Mouse (Mus musculus) small intestine, adult 2 months (tissue): ENCODE results near the gene Gpr143. TPM values are rescaled to one million over a fixed set of nuclear protein-coding genes. Genes with fewer than 3 reads are reported as not detected.

Experiments used
- H3K27ac ChIP-seq: fragments of 200-500 bp; 2 replicates; pipeline ENCODE4 v1.5.1; 2012; ENCODE audit warnings: low read depth, low read length, control low read depth, inconsistent platforms; ENCODE audit not compliant: insufficient read depth
- H3K27me3 ChIP-seq: fragments of 200-500 bp; 2 replicates; pipeline ENCODE4 v1.6.1; 2012; ENCODE audit warnings: mild to moderate bottlenecking, moderate library complexity, low read length, inconsistent platforms; ENCODE audit not compliant: control insufficient read depth, insufficient read depth
- H3K36me3 ChIP-seq: fragments of 200-500 bp; 2 replicates; pipeline ENCODE4 v1.6.1; 2012; ENCODE audit warnings: mild to moderate bottlenecking, low read length, control low read depth, inconsistent platforms; ENCODE audit not compliant: control insufficient read depth, insufficient read depth
- H3K4me1 ChIP-seq: fragments of 200-500 bp; 2 replicates; pipeline ENCODE4 v1.6.1; 2012; ENCODE audit warnings: low read length, inconsistent platforms, mixed read lengths; ENCODE audit not compliant: control insufficient read depth, insufficient read depth, insufficient read length
- H3K4me3 ChIP-seq: fragments of 200-500 bp; 2 replicates; pipeline ENCODE4 v1.5.1; 2012; ENCODE audit warnings: low read depth, mild to moderate bottlenecking, control low read depth, inconsistent platforms, low read length, moderate library complexity
- CTCF ChIP-seq: fragments of 200-500 bp; IDR thresholded peaks from 2 replicates; pipeline ENCODE4 v1.5.1; 2012; ENCODE audit warnings: low read depth, mild to moderate bottlenecking, control low read depth, inconsistent platforms, low read length, moderate library complexity, mixed read lengths; ENCODE audit not compliant: insufficient replicate concordance, insufficient read length; ENCODE audit errors: extremely low read depth
- POLR2A ChIP-seq: fragments of 200-500 bp; IDR thresholded peaks from 2 replicates; pipeline ENCODE4 v1.6.1; 2012; ENCODE audit warnings: low read depth, mild to moderate bottlenecking, control low read depth, inconsistent platforms, low read length, moderate library complexity
- WGBS: fragments of 180-500 bp; shearing (Covaris S2); methylation state at CpG from one replicate; pipeline ENCODE4 v1.1.7; 2018; 5-methylcytosine and 5-hydroxymethylcytosine counted together
- polyA plus RNA-seq: library from polyadenylated mRNA; depleted of rRNA; stranded (reverse); fragments of >200 nt; gene quantifications from 2 replicates; pipeline ENCODE4 v1.2.3, GENCODE M21; 2012; rRNA removed

Gpr143 gene
- polyA plus RNA-seq, result not detected in 2 replicates

DNA sequence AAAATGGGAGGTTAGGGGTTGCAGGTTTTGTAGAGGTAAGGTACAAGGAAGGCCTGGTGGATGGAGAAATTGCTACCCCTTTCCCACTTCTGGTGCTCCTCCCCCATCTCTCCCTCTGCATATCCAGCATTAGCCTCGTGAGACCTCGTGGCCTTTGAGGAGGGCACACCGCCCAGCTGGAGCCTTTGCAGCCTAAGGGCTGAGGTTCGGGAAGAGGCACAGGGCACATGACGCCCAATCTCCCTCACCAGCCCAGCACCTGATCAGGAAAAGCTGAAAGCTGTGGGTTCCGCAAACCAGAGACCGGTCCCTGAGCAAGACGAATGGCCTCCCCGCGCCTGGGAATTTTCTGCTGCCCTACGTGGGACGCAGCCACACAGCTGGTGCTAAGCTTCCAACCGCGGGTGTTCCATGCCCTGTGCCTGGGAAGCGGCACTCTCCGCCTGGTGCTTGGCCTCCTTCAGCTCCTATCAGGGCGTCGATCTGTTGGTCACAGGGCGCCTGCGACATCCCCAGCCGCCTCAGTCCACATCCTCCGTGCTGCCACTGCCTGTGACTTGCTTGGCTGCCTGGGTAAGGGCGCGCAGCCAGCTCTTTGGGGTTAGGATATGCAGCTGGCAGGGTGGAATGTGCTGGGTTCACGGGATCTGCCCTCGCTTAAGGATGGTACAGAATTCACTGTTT, at the start of gene Gpr143:
TSS of gene Gpr143 (plus strand) at position 202 of the 684 bp plus-strand sequence.
- 14% methylated on average over 26 of the region's 26 CpGs for WGBS
- no peaks in the 10 kb centered on the region for H3K36me3 ChIP-seq
- H3K4me1 ChIP-seq, result no peaks in the 10 kb centered on the region
- TF ChIP-seq CTCF (no peak), POLR2A (no peak)
- H3K4me3 ChIP-seq, result no peak within 1 kb of the TSS
- no peaks in the 10 kb centered on the region for H3K27me3 ChIP-seq
- no peak within 1 kb of the TSS for H3K27ac ChIP-seq

DNA sequence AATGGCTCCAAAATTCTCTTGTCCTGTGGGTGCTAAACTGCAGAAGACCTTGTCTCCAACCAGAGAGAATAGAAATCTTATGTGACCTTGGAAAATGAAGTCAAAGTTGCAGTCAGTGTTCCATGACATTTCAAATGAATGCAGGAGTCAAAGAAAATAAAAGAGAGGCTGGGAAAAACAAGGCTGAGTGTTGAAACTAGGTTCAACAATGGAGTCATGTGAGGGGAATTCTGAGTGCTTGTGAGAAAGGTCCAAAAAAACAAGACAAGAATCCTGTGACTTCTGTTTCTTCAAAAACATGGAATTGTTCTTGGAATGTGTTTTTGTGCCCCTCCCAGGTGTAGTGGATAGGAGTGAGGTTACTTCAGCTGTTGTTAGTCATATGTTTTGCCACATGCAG, 46.4 kb upstream of the Gpr143 start:
- Histone ChIP-seq H3K4me1 (no peaks in the 10 kb centered on the region), H3K27me3 (no peaks in the 10 kb centered on the region), H3K4me3 (no peak overlapping the region), H3K27ac (no peak overlapping the region), H3K36me3 (no peaks in the 10 kb centered on the region)
- TF ChIP-seq CTCF (no peak), POLR2A (no peak)

DNA sequence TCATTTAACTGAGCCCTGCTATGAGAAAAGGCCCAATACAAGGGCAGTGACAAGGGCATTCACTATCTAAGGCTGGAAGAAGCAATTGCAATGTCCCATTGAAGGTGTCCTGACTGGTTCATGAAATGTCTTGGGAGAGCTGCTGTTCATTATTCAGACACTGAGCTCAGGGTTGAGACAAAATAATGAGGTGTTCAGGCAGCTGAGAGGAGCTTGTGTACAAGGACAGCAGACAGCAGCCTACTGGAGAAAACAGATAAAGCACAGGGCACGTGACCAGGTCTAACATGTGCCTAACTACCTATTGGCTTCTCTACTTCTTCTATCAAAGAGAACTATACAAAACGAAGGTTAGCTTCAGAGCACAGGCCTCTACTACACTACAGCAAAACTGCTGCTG, 43.5 kb upstream of the Gpr143 start:
- Histone ChIP-seq H3K27ac (no peak overlapping the region), H3K36me3 (no peaks in the 10 kb centered on the region), H3K4me3 (no peak overlapping the region), H3K4me1 (no peaks in the 10 kb centered on the region), H3K27me3 (no peaks in the 10 kb centered on the region)
- TF ChIP-seq CTCF (no peak), POLR2A (no peak)
- WGBS, result 67% methylated on average over 2 of the region's 2 CpGs

DNA sequence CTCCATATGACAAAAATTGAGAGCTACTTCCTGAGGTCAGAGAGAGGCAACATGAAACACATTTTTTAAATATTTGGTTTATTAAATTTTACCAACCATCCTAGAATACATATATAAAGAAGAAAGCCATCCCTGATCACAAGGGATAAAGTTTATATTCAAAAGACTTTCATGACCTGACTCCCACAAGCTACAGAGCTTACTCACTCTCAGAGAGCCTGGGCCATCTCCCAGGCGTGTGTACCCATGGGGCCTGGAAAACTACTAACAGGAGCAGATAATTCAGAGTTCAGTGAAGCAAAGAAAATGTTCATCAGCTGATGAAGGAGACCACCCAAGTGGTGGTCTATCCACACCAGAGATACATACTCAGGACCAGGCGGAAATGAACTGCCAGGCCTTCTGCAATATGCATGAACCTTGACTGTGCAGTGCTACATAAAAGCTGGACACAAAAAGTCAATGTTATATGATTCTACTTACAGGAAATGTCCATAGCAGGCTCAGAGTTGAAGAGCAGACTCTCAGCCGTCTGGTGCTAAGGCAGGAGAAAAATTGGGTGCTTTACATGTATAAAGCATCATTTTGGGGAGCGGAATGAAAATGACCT, 42.9 kb upstream of the Gpr143 start:
- WGBS, result 84% methylated on average over 4 of the region's 4 CpGs

DNA sequence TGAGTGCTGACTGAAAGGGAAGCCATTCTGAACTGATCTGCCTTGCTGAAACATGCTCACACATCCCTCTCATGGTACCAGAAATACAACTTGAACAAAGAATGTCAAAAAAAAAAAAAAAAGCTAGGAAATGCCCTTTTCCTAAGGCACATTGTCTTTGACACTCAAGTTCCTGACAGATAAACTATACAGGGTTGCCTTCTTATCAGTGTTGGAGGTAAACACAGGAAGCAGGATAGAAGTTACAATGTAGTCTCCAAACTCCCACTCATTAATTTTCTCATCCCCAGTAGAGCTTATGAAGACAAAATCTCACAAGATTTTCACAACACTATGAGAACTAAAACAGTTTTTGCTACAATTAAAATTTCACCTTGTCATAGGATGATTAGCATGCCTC, 38.1 kb upstream of the Gpr143 start:
- no peaks in the 10 kb centered on the region for H3K36me3 ChIP-seq
- H3K4me1 ChIP-seq, result no peaks in the 10 kb centered on the region
- TF ChIP-seq POLR2A (no peak), CTCF (no peak)
- no peaks in the 10 kb centered on the region for H3K27me3 ChIP-seq
- no peak overlapping the region for H3K4me3 ChIP-seq
- H3K27ac ChIP-seq, result no peak overlapping the region

More for the DNA sequence above, 42.9 kb upstream of the Gpr143 start:
- H3K27me3 ChIP-seq, result no peaks in the 10 kb centered on the region
- H3K36me3 ChIP-seq, result no peaks in the 10 kb centered on the region
- TF ChIP-seq POLR2A, result no peak
- no peak for TF ChIP-seq CTCF
- H3K4me3 ChIP-seq, result no peak overlapping the region
- no peaks in the 10 kb centered on the region for H3K4me1 ChIP-seq
- H3K27ac ChIP-seq, result no peak overlapping the region

DNA sequence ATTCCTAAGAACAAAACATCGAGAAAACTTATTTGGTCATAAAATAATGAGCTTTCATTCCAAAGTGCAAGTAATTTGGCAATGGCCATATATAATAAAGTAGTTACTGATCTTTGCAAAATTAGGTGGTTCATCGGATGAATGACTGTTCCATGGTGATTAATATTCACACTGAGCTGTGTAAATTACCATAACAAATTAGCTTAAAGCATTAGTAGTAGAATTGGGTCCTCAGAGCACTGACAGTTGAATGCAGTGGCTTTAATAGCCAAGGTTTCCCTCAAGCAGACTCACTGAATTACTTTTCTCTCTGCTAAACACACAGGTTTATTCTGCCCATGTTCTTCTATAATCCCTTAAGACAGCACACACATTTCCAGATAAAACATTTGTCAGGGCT, 35.8 kb upstream of the Gpr143 start:
- H3K27me3 ChIP-seq, result no peaks in the 10 kb centered on the region
- no peak overlapping the region for H3K27ac ChIP-seq
- no peaks in the 10 kb centered on the region for H3K4me1 ChIP-seq
- WGBS, result 41% methylated on average over 2 of the region's 2 CpGs
- no peak for TF ChIP-seq CTCF
- no peak for TF ChIP-seq POLR2A
- no peak overlapping the region for H3K4me3 ChIP-seq
- no peaks in the 10 kb centered on the region for H3K36me3 ChIP-seq

DNA sequence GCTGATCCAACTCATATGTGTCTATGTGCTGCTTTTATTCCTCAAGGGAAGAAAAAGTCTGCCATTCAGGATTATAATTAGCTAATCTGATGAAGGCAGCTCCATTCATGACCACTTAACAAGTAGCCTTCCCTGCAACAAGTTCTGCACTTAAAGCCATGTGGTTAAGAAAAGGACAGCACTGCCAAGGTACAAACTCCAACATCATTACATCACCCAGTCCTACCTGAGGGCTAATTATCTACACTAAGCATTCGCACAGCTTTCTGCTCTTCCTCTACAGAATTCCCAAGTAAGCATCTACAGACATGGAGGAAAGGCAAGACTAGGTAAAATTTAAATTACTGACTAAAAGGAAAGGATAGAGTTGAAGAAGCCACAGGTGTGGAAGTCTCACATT, 25.9 kb upstream of the Gpr143 start:
- Histone ChIP-seq H3K27me3 (no peaks in the 10 kb centered on the region), H3K4me3 (no peak overlapping the region), H3K36me3 (no peaks in the 10 kb centered on the region), H3K4me1 (0 out of 2 replicates have a peak, but pooled peaks cover 2% of the 10 kb centered on the region), H3K27ac (no peak overlapping the region)
- no peak for TF ChIP-seq CTCF
- TF ChIP-seq POLR2A, result no peak
- 38% methylated on average over 1 of the region's 1 CpGs for WGBS
